Mouse (Mus musculus) activated CD4-positive, CD25-positive, alpha-beta regulatory T cell (primary cell): ENCODE results near the gene Camsap2. TPM values are rescaled to one million over a fixed set of nuclear protein-coding genes. Genes with fewer than 3 reads are reported as not detected.

ENCODE experiments used
- polyA plus RNA-seq, 2 experiments: library from polyadenylated mRNA; unstranded; fragments of 100-300 nt; shearing (Covaris generic); gene quantifications; one replicate each; pipeline ENCODE4 v1.2.1; 2017

Camsap2 gene
- 1 to 10 TPM; 7.6 to 8.9 TPM for polyA plus RNA-seq

DNA sequence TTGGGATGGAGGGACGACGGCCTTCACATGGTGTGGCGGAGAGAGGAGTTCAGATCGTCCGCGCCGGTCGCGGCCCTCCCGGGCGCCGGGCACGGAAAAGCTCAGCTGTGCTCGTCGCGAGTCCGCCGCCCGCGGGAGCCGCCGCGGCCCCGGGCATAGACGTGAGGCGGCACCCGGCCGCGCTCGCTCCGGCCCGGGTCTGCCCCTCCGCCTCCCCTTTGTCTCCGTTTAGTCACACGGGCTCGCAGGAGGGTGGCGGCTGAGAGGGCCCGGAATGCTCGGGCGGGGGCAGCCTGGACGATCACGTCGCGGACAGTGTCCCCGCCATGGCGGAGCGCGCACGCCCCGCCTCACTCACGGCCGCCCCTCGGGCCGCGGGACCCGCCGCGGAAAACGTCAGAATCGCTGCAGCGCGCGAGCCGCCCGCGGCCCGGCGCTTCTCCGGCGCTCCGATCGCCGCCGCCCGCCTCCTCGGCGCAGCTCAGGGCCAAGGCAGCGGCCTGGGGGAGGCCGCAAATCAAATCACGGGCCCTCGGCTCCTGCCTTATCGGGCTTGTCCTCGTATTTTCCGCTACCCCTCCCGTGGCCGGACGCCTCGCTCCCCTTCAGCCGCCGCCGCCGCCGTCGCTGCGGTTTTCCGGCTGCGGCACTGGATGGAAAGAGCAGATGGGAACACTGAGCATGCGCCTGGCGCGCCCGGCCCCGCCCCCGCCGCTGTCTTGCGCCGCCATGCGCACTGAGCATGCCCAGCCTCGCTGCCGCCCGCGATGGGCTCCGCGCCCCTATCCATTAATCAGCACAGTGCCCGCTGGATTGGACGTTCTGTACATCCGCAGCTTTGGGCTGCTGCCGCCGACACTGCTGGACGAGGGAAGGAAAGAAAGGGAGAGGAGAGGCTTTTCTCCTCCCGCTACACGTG, at the start of gene Camsap2:
Gene Camsap2, minus strand, starts transcription at position 651 of the 919 bp plus-strand sequence.

DNA sequence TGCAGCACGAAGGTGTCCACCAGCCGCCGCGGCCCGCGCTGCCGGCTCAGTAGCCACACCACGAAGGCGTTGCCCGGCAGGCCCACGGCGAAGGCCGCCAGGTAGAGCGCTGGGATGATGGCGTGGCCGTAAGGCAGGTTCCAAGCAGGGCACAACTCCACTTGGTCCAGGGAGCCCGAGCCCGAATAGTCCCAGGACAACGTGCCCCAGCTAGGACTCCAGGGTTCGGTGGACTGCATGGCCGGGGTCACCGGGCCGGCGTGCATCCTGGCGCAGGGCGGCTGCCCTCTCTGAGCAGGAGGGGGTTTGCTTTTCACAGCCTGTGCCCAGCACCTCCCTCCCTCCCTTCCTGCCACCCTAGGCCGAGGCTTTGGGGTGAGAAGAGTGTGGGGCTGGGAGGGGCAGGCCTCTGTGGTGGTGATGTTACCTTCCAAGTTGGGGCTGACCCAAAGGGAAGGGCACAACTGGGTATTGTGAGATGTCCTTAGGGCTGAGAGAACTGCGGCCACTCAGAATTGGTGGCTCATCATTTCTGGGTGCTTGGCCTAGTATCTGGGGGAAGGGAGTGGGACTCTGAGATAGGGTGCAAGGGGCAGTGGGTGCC, 85.2 kb downstream of the Camsap2 start, which contains the start of gene Gpr25:
Gene Gpr25, minus strand, starts transcription at position 239 of the 604 bp plus-strand sequence.

DNA sequence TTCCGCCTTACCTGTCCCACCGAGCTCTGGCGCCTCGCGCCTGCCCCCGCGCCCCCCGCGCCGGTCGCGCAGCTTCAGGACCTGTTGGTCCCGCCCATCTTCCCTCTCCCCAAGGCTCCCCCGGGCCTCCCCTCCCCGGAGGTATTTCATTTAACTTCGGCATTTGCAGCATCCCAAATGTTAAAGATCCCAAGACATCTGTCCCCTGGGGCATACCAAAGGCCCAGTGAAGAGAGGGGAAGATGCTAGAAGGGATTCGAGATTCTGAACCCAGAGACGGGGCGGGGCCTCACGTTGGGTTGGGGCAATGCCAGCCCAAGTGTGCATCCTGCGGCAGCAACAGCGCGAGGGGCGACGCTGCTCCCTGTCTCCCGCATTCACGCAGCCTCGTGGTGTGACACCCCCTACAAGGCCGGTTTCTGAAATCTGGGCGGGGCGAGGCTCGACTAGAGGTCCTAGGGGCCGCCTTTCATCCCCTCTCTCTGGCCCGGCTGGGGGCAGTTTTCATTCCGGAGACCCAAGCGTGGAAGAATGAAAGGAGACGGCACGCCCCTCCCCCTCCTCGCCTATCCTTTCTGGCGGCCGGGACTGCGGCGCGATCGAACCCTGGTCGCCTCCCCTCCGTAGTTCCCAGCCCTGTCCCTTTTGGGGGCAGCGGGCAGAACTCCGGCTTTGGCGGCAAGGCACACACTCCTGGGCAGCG, 111.9 kb downstream of the Camsap2 start, which contains the start of gene Inava:
Gene Inava, minus strand, starts transcription at position 373 of the 703 bp plus-strand sequence.

Other genes starting within 250 kb of the Camsap2 start
- 10 to 100 TPM; 51.3 to 57.6 TPM for gene Kif21b, start 214.7 kb downstream of the Camsap2 start, polyA plus RNA-seq
- not detected for gene Mroh3, start 133.3 kb downstream of the Camsap2 start, polyA plus RNA-seq
- gene Inava, start 111.8 kb downstream of the Camsap2 start, polyA plus RNA-seq, result under 1 TPM in 1 of 2 experiments, not detected in 1; 0.33 TPM
- under 1 TPM; 0.20 to 0.48 TPM for gene Gpr25, start 85.2 kb downstream of the Camsap2 start, polyA plus RNA-seq
- gene Ddx59, start 69.2 kb upstream of the Camsap2 start, polyA plus RNA-seq, result 10 to 100 TPM in 1 of 2 experiments, 1 to 10 TPM in 1; 9.8 to 17.1 TPM
- gene Kif14, start 120.2 kb upstream of the Camsap2 start, polyA plus RNA-seq, result 1 to 10 TPM in 1 of 2 experiments, under 1 TPM in 1; 0.18 to 2.1 TPM